Mouse (Mus musculus) liver, postnatal 0 days (tissue): ENCODE data around the gene Elavl2.

ENCODE experiments used
- CTCF ChIP-seq: sonication (generic); IDR thresholded peaks from 2 replicates; pipeline ENCODE4 v1.5.1; 2016; ENCODE audit warnings: antibody characterized with exemption, low read depth
- EP300 ChIP-seq: IDR thresholded peaks from 2 replicates; pipeline ENCODE4 v1.6.1; 2016; ENCODE audit warnings: antibody characterized with exemption, low read depth, mild to moderate bottlenecking

DNA sequence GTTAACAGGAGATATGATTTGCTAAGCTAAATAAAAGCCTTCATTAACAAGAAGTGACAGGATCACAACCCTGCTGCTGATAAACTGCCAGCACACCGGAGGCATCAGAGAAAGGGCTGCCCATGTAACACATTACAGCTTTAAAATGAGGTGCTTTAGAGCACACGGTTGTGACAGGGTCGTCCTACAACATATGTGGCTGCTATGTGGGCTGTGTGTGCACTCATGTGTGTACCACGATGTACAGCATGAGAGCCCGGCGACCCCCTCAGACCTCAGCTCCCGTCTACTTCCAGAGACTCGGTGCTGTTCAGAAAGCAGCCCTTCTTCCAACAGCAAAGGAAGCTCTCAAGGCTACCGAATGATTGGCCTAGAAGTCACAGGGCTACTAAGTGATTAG, 47.4 kb downstream of the Elavl2 start:
- TF ChIP-seq EP300 (no peak), CTCF (no peak)
